Mouse (Mus musculus): ENCODE measurements around the gene Spag17.

Gene Spag17

DNA sequence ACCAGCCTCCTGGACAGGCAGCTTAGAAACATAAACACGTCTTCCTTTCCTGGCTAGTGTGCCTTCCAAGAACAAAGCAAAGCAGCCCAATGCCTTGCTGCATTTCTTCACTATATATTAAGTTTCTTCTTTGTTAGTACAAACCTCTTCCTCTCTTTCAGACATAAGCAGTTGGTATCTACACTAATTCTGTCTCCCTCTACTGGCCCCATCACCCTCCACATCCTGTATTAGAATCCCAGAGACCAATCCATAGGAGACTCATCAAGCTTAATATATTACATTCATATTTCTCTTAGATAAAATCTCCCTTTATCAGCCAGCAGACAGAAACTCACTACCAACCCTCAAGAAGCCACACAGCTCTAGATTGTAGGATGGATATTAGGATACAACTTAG is 237.2 kb downstream of the Spag17 start:
- in situ Hi-C loops (cut with MboI; ENCODE audit: low pct_unique_long_range_greater_than_20kb in 1 of 2, low sequenced_read_pairs in 2 of 2, unreplicated experiment in 1 of 2): no loop called here

GRCm38 (mm10) chr3:100160682-100161445 is 275.7 kb downstream of the Spag17 start:
- in situ Hi-C loops (cut with MboI; ENCODE audit: low pct_unique_long_range_greater_than_20kb in 1 of 2, low sequenced_read_pairs in 2 of 2, unreplicated experiment in 1 of 2): loop anchor here in 1 of 2 experiments (25.0 kb wide), 1 partner anchor 1824 kb away; the partner anchor contains the start of gene Phgdh

GRCm38 (mm10) chr3:100161665-100162314 is 276.6 kb downstream of the Spag17 start:
- in situ Hi-C loops (cut with MboI; ENCODE audit: low pct_unique_long_range_greater_than_20kb in 1 of 2, low sequenced_read_pairs in 2 of 2, unreplicated experiment in 1 of 2): loop anchor here in 1 of 2 experiments (25.0 kb wide), 1 partner anchor 1824 kb away; the partner anchor contains the start of gene Phgdh

- in situ Hi-C loops (cut with MboI; ENCODE audit: low pct_unique_long_range_greater_than_20kb in 1 of 2, low sequenced_read_pairs in 2 of 2, unreplicated experiment in 1 of 2): loop anchor here in 1 of 2 experiments (25.0 kb wide), 1 partner anchor 1825 kb away; the partner anchor contains the start of gene Phgdh
Measured at GRCm38 (mm10) chr3:100162315-100163105, 277.3 kb downstream of the Spag17 start, which contains the start of the genes Gdap2 and Wdr3. TSS of gene Gdap2 (plus strand) at chr3:100162381. TSS of gene Wdr3 (minus strand) at chr3:100162407.

GRCm38 (mm10) chr3:100163556-100163955 is 278.4 kb downstream of the Spag17 start:
- in situ Hi-C loops (cut with MboI; ENCODE audit: low pct_unique_long_range_greater_than_20kb in 1 of 2, low sequenced_read_pairs in 2 of 2, unreplicated experiment in 1 of 2): loop anchor here in 1 of 2 experiments (25.0 kb wide), 1 partner anchor 1826 kb away; the partner anchor contains the start of gene Phgdh

GRCm38 (mm10) chr3:100164991-100165390 is 279.8 kb downstream of the Spag17 start:
- in situ Hi-C loops (cut with MboI; ENCODE audit: low pct_unique_long_range_greater_than_20kb in 1 of 2, low sequenced_read_pairs in 2 of 2, unreplicated experiment in 1 of 2): loop anchor here in 1 of 2 experiments (25.0 kb wide), 1 partner anchor 1828 kb away; the partner anchor contains the start of gene Phgdh

DNA sequence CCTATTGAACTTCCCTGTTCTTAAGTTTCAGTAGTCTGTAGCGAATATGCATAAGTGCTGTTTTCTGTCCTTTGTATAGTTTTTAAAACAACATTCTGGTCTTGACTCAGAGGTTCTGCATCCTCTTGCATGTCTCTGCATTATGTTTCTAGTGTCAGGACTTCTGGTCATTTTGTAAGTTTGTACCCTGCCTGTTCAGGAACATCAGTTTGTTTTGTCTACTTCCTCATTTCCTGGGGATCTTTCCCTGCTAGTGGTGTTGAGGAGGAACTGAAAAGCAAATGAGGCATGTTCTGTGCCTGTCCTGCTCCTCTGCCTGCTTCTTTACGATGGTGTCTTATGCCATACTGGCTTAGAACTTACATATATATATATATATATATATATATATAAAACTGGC is 290.8 kb downstream of the Spag17 start:
- in situ Hi-C loops (cut with MboI; ENCODE audit: low pct_unique_long_range_greater_than_20kb in 1 of 2, low sequenced_read_pairs in 2 of 2, unreplicated experiment in 1 of 2): loop anchor here in 1 of 2 experiments (25.0 kb wide), 1 partner anchor 736 kb away; the partner anchor contains the start of gene Trim45

DNA sequence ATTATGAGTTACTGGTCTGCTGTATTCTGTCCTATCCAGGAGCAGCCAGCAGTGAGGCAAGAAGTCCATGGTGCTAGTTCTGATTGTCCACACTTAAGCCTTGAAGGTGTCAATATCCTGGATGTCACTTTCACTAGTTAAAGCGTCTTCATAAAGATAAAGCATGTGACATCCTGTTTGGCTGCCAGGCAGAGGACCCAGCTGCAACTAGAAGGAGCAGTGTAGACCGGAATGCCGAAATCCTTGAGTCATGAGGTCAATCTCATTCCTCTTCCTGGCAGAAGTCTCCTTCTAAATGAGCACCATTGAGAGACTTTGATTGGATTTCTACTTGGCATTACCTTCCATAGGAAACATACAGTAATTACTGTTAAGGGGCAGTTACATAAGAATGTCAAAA is 295.3 kb downstream of the Spag17 start:
- in situ Hi-C loops (cut with MboI; ENCODE audit: low pct_unique_long_range_greater_than_20kb in 1 of 2, low sequenced_read_pairs in 2 of 2, unreplicated experiment in 1 of 2): loop anchor here in 1 of 2 experiments (10.0 to 25.0 kb wide), 2 partner anchors 394 to 732 kb away; partner anchors contain the start of gene Trim45

DNA sequence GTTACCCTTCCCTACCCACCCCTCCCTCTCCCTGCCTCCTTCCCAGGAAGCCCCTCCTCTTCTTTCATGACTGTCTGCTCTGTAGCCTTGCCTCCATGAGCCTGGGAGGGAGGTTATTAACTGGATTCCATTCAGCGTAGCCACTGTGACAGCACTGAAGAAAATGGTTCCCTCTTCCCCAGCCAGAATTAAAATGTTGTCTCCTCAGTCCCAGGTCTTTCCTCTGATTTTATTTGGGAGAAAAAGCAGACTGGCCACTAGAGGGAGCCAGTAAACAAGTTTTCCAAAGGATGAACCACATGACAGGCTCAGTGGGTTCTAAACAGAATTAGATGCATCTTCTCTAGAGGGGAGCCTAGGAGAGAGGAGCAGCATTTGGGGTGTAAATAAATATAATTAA is 304.2 kb downstream of the Spag17 start:
- in situ Hi-C loops (cut with MboI; ENCODE audit: low pct_unique_long_range_greater_than_20kb in 1 of 2, low sequenced_read_pairs in 2 of 2, unreplicated experiment in 1 of 2): loop anchor here in 1 of 2 experiments (10.0 to 25.0 kb wide), 2 partner anchors 385 to 723 kb away; partner anchors contain the start of gene Trim45

DNA sequence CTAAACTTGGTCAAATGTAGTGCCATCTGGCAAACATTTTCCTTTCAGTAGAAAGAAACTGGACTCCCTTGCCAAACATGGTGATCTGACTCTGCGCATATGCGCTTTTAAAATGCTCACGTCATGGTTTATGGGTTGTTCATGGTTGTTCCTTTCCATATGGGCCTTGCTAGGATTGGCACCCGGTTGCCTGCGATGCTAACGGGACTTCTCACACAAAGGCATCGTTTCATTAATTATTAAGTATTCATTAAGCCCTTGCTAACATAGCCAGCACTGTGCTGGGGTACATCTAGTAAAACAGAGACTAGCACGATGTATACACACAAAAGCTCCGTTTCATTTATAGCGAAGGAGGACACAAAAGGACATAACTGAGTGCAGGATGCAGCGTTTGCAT is 304.7 kb downstream of the Spag17 start:
- in situ Hi-C loops (cut with MboI; ENCODE audit: low pct_unique_long_range_greater_than_20kb in 1 of 2, low sequenced_read_pairs in 2 of 2, unreplicated experiment in 1 of 2): loop anchor here (10.0 to 25.0 kb wide), 3 partner anchors 365 to 722 kb away; partner anchors contain the start of gene Trim45 (in 1 of the 2)

Measured in mouse embryonic stem cell (cell line).